Mouse (Mus musculus): ENCODE data around the gene Cbln3. TPM values are rescaled to one million over a fixed set of nuclear protein-coding genes. Genes with fewer than 3 reads are reported as not detected.

Cbln3 gene
- polyA plus RNA-seq, 1 experiment from 2014 or later, result 0.13 TPM

DNA sequence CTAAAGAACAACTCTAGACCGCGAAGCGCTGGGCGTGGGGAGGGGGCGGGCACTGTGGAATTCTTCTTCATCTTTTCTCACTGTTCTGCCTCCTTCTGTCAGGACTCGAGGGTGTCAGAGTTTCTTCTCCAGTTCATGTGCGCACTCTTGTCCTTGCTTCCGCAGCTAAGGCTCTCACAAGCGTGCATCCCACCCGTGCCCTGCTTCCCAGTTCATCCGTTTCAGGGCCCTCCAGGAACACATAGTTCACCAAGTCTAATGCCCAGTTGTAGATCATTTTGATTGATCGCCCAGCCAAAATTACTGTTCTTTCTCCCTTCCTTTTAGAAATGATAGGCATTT is 16.2 kb upstream of the Cbln3 start:
- Histone ChIP-seq H3K27me3 (ENCODE audit: control insufficient read depth, insufficient read depth, low read length) (no peaks in the 10 kb centered on the region), H3K9ac (ENCODE audit: low read length) (peak overlapping the region; percentile 74), H3K4me2 (ENCODE audit: low read depth) (peak overlapping the region; percentile 89), H3K27ac (ENCODE audit: low read depth, low read length) (no peak overlapping the region; the same call in 1 of the 2 replicates), H3K4me3 (ENCODE audit: low read depth, low read length) (peak overlapping the region; percentile 46), H3K4me1 (ENCODE audit: control insufficient read depth, insufficient read depth, low read length) (0 out of 2 replicates have a peak, but pooled peaks cover 8% of the 10 kb centered on the region), H3K36me3 (ENCODE audit: control insufficient read depth, insufficient read depth, low read length) (peaks cover 8% of the 10 kb centered on the region; the same call in 1 of the 2 replicates), H3K9me3 (ENCODE audit: control insufficient read depth, low read length) (no peaks in the 10 kb centered on the region)
- ATAC-seq (ENCODE audit: insufficient read depth, low FRiP score, low TSS enrichment) (peak; percentile 25), DNase-seq (ENCODE audit: low spot score) (no peak)
- 7% methylated on average over 11 of the region's 12 CpGs for WGBS

GRCm38 (mm10) chr14:55899701-55900413 is 15.7 kb upstream of the Cbln3 start, which contains the start of gene Sdr39u1:
Sdr39u1 (minus strand) TSS chr14:55900293.
- H3K36me3 ChIP-seq (ENCODE audit: control insufficient read depth, insufficient read depth, low read length), result peaks cover 10% of the 10 kb centered on the region
- H3K4me1 ChIP-seq (ENCODE audit: control insufficient read depth, insufficient read depth, low read length), result 0 out of 2 replicates have a peak, but pooled peaks cover 8% of the 10 kb centered on the region
- peak within 1 kb of the TSS; percentile 89 for H3K4me2 ChIP-seq (ENCODE audit: low read depth)
- H3K4me3 ChIP-seq (ENCODE audit: low read depth, low read length), result peak within 1 kb of the TSS; percentile 46
- H3K9me3 ChIP-seq (ENCODE audit: control insufficient read depth, low read length), result no peaks in the 10 kb centered on the region
- DNase-seq (ENCODE audit: low spot score), result peak; percentile 88
- H3K9ac ChIP-seq (ENCODE audit: low read length), result peak within 1 kb of the TSS; percentile 74
- peak within 1 kb of the TSS; percentile 65; the same call in 1 of the 2 replicates for H3K27ac ChIP-seq (ENCODE audit: low read depth, low read length)
- peak; percentile 90 for ATAC-seq (ENCODE audit: insufficient read depth, low FRiP score, low TSS enrichment)
- no peaks in the 10 kb centered on the region for H3K27me3 ChIP-seq (ENCODE audit: control insufficient read depth, insufficient read depth, low read length)
- 3% methylated on average over 39 of the region's 39 CpGs for WGBS

- Histone ChIP-seq H3K27ac (ENCODE audit: low read depth, low read length) (0 out of 2 replicates have a peak overlapping the region, but pooled peaks have one; percentile 8), H3K4me2 (ENCODE audit: low read depth) (peak overlapping the region; percentile 89), H3K4me1 (ENCODE audit: control insufficient read depth, insufficient read depth, low read length) (0 out of 2 replicates have a peak, but pooled peaks cover 8% of the 10 kb centered on the region), H3K9ac (ENCODE audit: low read length) (no peak overlapping the region), H3K36me3 (ENCODE audit: control insufficient read depth, insufficient read depth, low read length) (peaks cover 17% of the 10 kb centered on the region), H3K27me3 (ENCODE audit: control insufficient read depth, insufficient read depth, low read length) (no peaks in the 10 kb centered on the region), H3K4me3 (ENCODE audit: low read depth, low read length) (no peak overlapping the region), H3K9me3 (ENCODE audit: control insufficient read depth, low read length) (no peaks in the 10 kb centered on the region)
- ATAC-seq (ENCODE audit: insufficient read depth, low FRiP score, low TSS enrichment) (no peak), DNase-seq (ENCODE audit: low spot score) (no peak)
- WGBS, result 92% methylated on average over 7 of the region's 7 CpGs
These were observed 14.8 kb upstream of the Cbln3 start for GRCm38 (mm10) chr14:55898947-55899346.

DNA sequence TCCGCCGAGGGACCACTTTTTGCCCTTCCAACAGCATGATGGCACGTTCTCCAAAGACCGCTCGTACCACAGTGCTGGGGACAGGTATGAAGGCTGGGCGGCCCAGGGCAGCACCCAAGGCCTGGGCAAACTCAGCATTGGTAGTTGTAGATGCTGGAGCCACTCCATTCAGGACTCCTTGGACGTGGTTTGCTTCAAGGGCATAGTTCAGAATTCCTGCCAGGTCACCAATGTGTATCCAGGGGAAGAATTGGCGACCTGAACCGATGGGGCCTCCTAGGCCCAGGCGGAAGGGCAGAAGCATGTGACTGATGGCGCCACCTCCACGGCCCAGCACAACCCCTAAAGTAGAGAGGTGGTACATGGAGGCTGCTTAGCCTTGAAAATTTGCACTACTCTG is 13.5 kb upstream of the Cbln3 start:
- no peak overlapping the region for H3K9ac ChIP-seq (ENCODE audit: low read length)
- H3K9me3 ChIP-seq (ENCODE audit: control insufficient read depth, low read length), result no peaks in the 10 kb centered on the region
- H3K4me2 ChIP-seq (ENCODE audit: low read depth), result no peak overlapping the region
- no peak overlapping the region for H3K4me3 ChIP-seq (ENCODE audit: low read depth, low read length)
- DNase-seq (ENCODE audit: low spot score), result no peak
- 0 out of 2 replicates have a peak, but pooled peaks cover 8% of the 10 kb centered on the region for H3K4me1 ChIP-seq (ENCODE audit: control insufficient read depth, insufficient read depth, low read length)
- H3K36me3 ChIP-seq (ENCODE audit: control insufficient read depth, insufficient read depth, low read length), result peaks cover 17% of the 10 kb centered on the region
- no peaks in the 10 kb centered on the region for H3K27me3 ChIP-seq (ENCODE audit: control insufficient read depth, insufficient read depth, low read length)
- WGBS, result 94% methylated on average over 12 of the region's 12 CpGs
- H3K27ac ChIP-seq (ENCODE audit: low read depth, low read length), result no peak overlapping the region
- ATAC-seq (ENCODE audit: insufficient read depth, low FRiP score, low TSS enrichment), result no peak

DNA sequence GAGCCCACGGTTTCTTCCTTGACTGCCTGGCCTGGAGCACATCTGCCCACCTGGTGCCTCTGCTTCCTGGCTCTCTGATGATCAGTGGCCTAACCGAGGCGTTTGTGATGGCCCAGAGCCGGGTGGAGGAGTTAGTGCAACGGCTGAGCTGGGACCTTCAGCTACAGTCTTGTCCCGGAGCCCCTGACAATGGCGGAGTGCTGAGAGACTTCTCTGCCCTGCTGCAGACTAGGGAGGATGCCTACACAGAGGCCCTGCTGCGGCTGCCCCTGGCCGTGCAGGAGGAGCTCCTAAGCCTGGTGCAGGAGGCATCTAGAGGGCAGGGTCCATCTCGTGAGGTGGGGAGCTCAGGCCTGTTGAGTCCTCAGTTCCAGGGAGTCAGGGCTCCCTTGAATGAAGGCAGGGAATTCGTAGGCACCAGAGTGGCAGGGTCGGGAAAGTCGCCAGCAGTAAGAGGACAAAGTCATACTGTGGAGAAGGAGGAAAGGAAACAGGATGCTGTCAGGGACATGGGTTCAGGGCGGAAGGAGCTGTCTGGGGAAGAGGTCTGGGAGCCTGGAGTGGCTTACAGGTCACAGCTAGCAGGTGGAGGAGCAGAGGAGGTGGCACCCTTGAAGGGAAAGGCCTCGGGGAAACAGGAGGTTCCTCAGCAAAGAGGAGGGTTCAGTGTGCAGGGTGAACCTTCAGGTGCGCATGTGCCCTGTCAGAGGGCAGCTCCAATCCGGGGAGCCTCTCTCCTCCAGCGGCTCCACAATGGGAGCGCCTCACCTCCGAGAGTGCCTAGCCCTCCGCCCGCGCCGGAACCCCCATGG is 2.6 kb upstream of the Cbln3 start:
- Histone ChIP-seq H3K27me3 (ENCODE audit: control insufficient read depth, insufficient read depth, low read length) (no peaks in the 10 kb centered on the region), H3K36me3 (ENCODE audit: control insufficient read depth, insufficient read depth, low read length) (peaks cover 7% of the 10 kb centered on the region), H3K27ac (ENCODE audit: low read depth, low read length) (no peak overlapping the region), H3K4me2 (ENCODE audit: low read depth) (no peak overlapping the region), H3K9ac (ENCODE audit: low read length) (no peak overlapping the region), H3K4me1 (ENCODE audit: control insufficient read depth, insufficient read depth, low read length) (peaks cover 8% of the 10 kb centered on the region; the same call in 1 of the 2 replicates), H3K4me3 (ENCODE audit: low read depth, low read length) (no peak overlapping the region), H3K9me3 (ENCODE audit: control insufficient read depth, low read length) (no peaks in the 10 kb centered on the region)
- DNase-seq (ENCODE audit: low spot score) (no peak), ATAC-seq (ENCODE audit: insufficient read depth, low FRiP score, low TSS enrichment) (no peak)
- WGBS, result 88% methylated on average over 24 of the region's 24 CpGs

DNA sequence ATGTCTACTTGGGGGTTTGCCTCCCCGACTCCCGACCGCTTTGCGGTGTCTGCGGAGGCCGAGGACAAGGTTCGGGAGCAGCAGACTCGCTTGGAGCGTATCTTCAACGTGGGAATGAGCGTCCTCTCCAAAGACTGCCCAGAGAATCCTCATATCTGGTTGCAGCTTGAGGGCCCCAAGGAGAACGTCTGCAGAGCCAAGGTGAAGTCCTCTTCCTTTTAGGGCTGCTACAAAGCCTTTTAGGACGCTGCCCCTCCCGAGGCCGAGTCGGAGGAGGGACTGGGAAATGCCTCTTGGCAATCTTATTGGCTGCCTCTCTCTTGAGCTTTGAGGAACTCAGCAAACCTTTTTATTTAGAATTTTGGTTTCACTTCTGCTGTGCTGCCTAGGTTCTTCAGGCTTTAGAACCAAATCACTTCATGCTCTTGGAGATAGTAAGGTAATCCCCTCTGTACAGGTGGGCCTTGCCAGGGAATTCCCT is 1.6 kb upstream of the Cbln3 start:
- Histone ChIP-seq H3K27me3 (ENCODE audit: control insufficient read depth, insufficient read depth, low read length) (no peaks in the 10 kb centered on the region), H3K4me3 (ENCODE audit: low read depth, low read length) (peak overlapping the region; percentile 67), H3K4me2 (ENCODE audit: low read depth) (peak overlapping the region; percentile 80), H3K4me1 (ENCODE audit: control insufficient read depth, insufficient read depth, low read length) (peaks cover 8% of the 10 kb centered on the region; the same call in 1 of the 2 replicates), H3K36me3 (ENCODE audit: control insufficient read depth, insufficient read depth, low read length) (peaks cover 7% of the 10 kb centered on the region), H3K27ac (ENCODE audit: low read depth, low read length) (no peak overlapping the region), H3K9me3 (ENCODE audit: control insufficient read depth, low read length) (no peaks in the 10 kb centered on the region), H3K9ac (ENCODE audit: low read length) (peak overlapping the region; percentile 86)
- 12% methylated on average over 16 of the region's 16 CpGs for WGBS
- ATAC-seq (ENCODE audit: insufficient read depth, low FRiP score, low TSS enrichment) (no peak), DNase-seq (ENCODE audit: low spot score) (no peak)

DNA sequence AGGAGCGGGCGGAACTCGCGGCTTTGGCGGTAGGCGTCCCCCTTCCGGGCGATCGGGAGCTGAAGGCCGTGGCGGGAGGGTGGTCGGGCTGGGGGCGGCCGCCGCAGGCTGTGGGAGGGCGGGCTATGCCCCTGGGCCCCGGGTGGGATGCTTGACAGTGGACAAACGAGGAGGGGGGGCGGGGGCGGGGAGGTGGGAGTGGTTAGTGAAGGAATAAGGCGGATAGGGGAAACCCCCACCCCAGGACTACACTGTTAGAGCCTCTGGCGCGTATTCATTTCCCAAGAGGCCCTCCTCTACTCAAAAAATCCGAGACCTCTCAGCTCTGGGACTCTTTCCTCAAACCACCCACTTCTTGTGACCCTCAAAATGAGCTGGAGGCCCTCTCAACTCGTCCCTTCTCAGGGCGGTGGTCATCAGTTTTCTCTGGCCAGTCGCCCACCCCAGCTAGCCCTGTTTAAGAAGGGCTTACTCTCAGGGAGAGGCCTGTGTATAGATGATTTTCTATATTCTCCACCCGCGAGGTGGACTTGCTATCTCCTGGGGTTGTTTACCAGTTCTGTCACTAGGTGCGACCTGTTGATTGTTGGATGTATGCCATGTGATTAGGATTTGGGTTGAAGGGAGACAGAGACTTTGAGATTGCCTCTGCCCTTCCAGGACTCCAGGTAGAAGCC is 1.1 kb upstream of the Cbln3 start:
- Histone ChIP-seq H3K9ac (ENCODE audit: low read length) (peak overlapping the region; percentile 86), H3K9me3 (ENCODE audit: control insufficient read depth, low read length) (no peaks in the 10 kb centered on the region), H3K27ac (ENCODE audit: low read depth, low read length) (peak overlapping the region; percentile 69), H3K4me1 (ENCODE audit: control insufficient read depth, insufficient read depth, low read length) (peaks cover 8% of the 10 kb centered on the region; the same call in 1 of the 2 replicates), H3K4me2 (ENCODE audit: low read depth) (peak overlapping the region; percentile 80), H3K36me3 (ENCODE audit: control insufficient read depth, insufficient read depth, low read length) (peaks cover 7% of the 10 kb centered on the region), H3K4me3 (ENCODE audit: low read depth, low read length) (peak overlapping the region; percentile 67), H3K27me3 (ENCODE audit: control insufficient read depth, insufficient read depth, low read length) (no peaks in the 10 kb centered on the region)
- no peak for DNase-seq (ENCODE audit: low spot score)
- 2% methylated on average over 17 of the region's 30 CpGs for WGBS
- peak; percentile 68 for ATAC-seq (ENCODE audit: insufficient read depth, low FRiP score, low TSS enrichment)

GRCm38 (mm10) chr14:55884713-55885113 is 521 bp upstream of the Cbln3 start, which contains the start of gene Khnyn:
Khnyn (plus strand) TSS chr14:55884947.
- WGBS, result 0% methylated on average over 26 of the region's 30 CpGs
- Histone ChIP-seq H3K4me2 (ENCODE audit: low read depth) (peak within 1 kb of the TSS; percentile 80), H3K27ac (ENCODE audit: low read depth, low read length) (peak within 1 kb of the TSS; percentile 69), H3K27me3 (ENCODE audit: control insufficient read depth, insufficient read depth, low read length) (no peaks in the 10 kb centered on the region), H3K4me1 (ENCODE audit: control insufficient read depth, insufficient read depth, low read length) (peaks cover 8% of the 10 kb centered on the region; the same call in 1 of the 2 replicates), H3K9ac (ENCODE audit: low read length) (peak within 1 kb of the TSS; percentile 86), H3K4me3 (ENCODE audit: low read depth, low read length) (peak within 1 kb of the TSS; percentile 67), H3K36me3 (ENCODE audit: control insufficient read depth, insufficient read depth, low read length) (peaks cover 7% of the 10 kb centered on the region), H3K9me3 (ENCODE audit: control insufficient read depth, low read length) (no peaks in the 10 kb centered on the region)
- ATAC-seq (ENCODE audit: insufficient read depth, low FRiP score, low TSS enrichment) (peak; percentile 97), DNase-seq (ENCODE audit: low spot score) (peak; percentile 91)
